Mouse (Mus musculus) 3T3-L1 (cell line): ENCODE measurements at regions not wholly inside any gene's neighbourhood (a gene's known extent, or its start where the extent isn't known, plus 50 kb on each side); places are given as distances from the start of the nearest gene placed in this dataset.
A peak's percentile ranks its signal among the peaks of the same experiment; 100 is the strongest.
"Not testable (repeated sequence)": the region's sequence is repeated elsewhere in the genome, so short reads cannot be mapped to it uniquely, and the experiment has no call there.

Experiments used
- DNase-seq: peaks from one replicate; pipeline ENCODE4 v3.0.0-alpha.2; 2015; ENCODE audit warnings: low read depth, low spot score

DNA sequence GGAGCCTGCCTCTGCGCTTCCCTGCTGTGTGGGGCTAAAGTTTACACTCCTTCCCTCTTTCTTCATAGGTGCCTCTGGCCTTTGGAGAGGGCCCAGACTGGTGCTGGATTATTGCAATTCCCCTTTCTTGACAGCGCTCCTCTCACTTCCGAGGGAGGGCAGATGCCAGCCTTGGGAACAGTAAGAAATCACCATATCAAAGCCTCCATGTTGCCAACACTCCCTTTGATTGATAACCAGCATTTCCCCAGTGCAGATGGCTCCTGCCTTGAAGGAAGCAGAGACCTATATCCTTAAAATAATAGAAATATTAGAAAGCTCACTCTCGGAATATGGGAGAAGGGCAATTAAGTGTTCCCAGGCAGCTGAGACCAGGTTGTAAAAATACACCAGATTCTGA, 63.1 kb upstream of the Cep295 start:
- no peak for DNase-seq

DNA sequence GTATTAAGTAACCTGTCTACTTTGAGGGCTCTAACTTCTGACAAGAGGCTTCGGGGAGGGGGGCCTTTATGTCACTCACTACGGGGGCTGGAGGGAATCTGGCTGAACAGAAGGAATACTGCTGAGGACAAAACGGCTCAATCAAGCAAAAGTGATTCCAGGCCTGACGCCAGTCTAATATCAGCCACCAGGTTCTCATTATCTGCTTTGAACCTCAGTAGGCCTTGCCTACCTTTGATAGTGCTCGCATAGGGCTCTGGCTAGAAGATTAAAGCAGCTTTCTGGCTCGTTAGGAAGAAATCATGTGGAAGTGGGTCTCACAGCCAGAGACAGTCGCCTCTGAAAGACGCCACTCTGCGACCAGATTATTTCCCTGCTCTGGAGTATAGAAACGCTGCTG, 64.3 kb upstream of the Cep295 start:
- no peak for DNase-seq

- not testable (repeated sequence) for DNase-seq
Measured at GRCm38 (mm10) chr9:15434279-15434678, 59.0 kb upstream of the Smco4 start.

- DNase-seq: peak; percentile 3
Measured at GRCm38 (mm10) chr9:15439319-15439980, 53.8 kb upstream of the Smco4 start.

DNA sequence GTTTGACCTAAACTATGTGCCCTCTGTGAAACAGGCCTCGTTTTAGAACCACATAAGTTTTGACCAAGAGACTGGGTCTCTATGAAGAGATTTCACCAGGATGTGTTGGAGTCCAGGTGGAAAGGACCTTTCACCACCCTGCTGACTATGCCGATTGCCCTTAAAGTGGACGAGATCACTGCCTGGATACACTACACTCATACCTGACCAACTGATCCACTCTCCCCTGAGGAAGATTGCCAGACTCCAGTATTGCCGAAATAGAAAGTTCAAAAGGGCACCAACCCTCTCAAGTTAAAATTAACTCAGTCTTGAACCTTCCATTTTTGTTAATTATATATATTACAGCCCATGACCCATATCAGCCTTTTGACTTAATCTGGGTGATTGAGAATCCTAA, 51.1 kb upstream of the Smco4 start:
- DNase-seq: no peak
